Mouse (Mus musculus): ENCODE results near the gene Mex3d. TPM values are rescaled to one million over a fixed set of nuclear protein-coding genes. Genes with fewer than 3 reads are reported as not detected.
A peak's percentile ranks its signal among the peaks of the same experiment; 100 is the strongest.

Gene Mex3d
- total RNA-seq, 2 experiments from 2014 or later: 17.8 to 18.9 TPM

DNA sequence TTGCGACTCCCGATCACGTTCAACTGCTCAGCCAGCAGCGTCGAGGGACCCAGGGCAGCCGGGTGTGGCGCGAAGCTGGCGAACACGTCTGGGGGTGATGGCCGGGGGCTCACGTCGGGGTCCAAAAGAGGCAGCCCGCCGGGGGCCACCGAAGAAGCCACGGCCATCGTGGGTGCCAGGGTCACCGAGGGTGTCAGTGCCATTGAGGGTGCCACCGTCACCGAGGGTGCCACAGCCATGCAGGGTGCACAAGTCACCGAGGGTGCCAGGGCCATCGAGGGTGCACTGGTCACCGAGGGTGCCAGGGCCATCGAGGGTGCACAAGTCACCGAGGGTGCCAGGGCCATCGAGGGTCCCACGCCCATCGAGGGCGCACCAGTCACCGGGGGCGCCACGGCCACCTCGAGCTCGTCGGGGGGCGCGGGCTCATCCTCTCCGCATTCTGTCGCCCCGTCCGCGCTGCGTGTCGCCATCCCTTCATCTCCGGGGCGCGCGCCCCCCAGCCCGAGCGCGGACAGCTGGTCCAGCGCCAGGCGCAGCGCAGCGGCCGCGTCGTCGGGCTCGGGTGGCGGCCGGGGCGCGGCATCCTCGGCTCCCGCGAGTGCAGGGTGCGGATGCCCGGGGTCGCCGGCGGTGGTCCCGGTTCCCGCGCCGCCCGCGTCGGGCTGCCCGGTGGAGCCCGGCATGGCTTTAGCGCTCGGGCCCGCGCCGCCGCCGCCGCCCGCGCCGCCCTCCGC, 556 bp downstream of the Mex3d start:
- peak in 1 of 2 experiments; percentile 50 for DNase-seq (ENCODE audit: low spot score in 2 of 2)

DNA sequence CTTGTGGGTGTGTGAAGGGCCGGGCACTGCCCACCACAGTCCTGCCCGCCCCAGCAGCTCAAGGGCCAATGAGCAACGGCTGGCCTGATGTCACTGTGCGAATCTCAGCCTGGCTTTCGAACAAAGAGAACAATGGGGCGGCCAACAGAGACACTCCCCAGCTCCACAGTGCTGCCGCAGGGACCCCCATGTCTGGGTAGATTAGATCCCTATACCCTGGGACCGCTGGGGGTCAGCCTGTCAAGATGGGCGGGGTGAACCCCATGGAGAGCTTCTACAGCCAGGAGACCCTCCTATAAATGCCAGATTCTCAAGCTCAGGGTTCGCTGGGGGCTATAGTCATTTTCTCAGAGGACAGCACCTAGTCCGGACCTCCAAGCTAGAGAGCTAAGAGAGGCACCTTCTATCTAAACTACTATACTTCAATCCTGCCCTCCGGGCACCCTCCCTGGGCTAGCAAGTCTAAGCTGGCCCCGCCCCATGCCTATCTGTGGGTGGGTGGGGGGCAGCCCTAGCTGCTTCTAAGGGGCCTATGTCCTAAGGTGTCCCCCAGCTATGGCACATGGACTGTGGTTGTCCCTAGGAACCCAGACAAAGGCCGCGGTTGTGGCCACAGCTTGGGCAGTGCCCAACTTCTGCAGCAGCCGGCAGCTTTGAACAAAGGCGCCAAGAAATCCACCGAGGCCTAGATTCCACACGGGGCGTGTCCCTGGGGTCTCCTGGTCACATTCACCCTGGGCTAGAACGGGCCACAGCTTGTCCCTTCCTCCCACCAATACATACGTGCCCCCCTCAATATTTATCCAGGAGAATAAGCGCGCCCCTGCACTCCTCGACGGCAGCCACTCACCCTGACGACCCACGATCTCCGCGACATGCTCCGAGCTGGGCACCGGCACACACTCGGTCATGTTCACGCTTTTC, 1.4 kb downstream of the Mex3d start:
- DNase-seq (ENCODE audit: low spot score in 2 of 2): no peak

DNA sequence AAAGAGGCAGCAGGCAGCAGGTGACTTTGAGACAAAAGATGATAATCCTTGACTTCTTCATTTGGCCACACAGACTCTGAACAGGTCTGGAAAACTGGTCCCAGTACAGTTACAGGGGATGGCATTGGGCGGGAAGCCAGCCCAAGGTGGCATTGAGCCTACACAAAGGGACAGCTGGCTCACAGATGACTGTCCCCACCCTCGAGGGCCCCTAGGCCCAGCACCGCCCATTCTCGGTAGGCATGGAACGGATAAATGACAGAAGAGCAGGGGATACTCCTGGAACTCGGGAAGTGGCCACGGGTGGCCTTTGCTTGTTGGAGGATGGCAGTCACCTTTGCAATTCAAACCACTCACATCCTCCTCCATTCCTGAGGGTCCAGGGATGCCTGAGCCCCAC, 2.1 kb downstream of the Mex3d start:
- no peak for DNase-seq (ENCODE audit: low spot score in 2 of 2)

DNA sequence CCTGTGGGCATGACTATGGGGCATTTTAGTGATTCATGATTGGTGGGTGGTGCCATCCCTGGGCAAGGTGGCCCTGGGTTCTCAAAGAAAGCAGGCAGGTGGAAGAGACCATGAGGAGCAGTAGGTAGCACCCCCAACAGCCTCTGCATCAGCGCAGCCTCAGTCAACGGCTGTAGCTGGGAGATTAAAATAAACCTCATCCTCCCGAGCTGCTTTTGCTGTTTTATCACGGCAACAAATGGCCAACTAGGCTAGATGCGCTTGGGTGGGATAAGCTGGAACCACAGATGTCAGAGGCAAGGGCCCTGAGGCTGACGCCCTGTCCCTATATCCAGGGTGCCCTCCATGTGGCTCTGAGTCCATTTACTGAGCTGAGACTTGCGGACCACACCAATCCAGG, 2.8 kb downstream of the Mex3d start:
- no peak for DNase-seq (ENCODE audit: low spot score in 2 of 2)

DNA sequence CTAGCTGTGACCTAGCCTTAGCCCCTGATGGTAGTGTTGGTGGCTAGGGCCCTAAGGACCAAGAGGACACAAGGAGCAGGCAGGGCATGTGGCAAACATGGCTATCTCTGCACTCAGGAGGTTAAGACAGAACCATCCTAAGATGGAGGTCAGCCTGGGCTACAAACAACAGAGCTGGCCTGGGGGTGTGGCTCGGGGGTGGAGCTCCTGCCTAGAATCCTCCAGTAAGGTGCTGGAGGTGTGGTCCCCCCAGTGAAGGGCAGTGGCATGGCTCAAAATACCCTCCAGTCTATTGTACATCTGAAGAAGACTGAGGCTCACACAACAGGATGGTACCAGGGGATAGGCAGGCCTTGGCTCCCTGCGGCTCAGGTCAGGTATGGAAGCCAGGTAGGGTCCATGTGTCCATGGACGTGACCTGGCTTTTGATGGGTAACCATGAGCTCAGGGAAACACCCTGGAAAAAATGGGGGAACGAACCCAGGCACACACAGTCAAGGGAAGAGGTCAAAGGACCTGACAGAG, 3.3 kb downstream of the Mex3d start:
- DNase-seq (ENCODE audit: low spot score in 2 of 2): no peak

DNA sequence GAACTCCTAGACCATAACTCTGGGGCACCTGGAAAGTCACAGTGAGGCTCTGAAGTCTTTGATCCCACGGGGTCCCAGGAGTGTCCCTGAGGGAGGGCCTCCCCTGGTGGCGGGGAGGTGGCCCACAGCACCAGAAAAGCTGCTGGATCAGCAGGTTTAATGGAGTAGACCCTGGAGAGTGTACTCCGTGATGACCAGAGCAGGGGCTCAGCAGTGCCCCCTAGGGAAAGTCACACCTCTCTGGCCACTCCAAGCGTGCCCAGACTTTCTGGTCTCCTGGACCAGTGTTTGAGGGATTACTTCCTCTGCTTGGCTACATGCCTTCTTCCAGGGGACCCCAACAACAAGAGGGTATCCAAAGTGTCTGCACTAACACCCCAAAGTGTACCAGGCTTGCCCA, 4.0 kb downstream of the Mex3d start:
- no peak for DNase-seq (ENCODE audit: low spot score in 2 of 2)

DNA sequence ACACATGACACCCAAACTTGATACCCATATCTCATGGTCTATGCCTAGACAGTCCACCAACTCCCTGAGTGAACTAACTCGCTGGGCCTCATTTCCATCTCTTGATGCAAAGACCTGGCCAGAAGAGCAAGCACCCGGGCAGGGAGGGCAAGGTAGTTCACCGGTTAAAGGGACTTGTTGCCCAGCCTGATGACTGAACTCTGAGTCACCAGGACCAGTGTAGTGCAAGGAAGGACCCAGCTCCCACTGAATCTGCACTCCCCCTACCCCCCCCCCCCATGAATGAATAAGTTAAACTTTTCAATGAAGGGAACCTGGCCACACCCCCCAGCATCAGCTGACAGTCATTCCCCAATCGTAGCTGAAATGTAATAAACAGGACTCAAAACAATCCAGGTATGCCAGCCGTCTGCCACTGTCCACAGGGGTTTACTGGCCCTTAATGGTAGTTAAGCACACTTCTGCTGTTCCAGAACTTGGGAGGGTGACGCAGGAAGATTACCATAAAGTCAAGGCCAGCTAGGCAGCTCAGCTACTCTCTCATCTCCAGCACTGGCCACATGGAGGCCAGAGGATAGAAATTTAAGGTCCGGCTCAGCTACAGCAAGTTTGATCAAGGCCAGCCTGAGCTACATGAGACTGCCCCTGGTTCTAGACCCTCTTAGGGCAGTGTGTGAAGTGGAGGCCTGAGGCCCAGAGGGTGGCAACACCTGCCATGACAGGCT, 4.7 kb downstream of the Mex3d start:
- no peak for DNase-seq (ENCODE audit: low spot score in 2 of 2)

DNA sequence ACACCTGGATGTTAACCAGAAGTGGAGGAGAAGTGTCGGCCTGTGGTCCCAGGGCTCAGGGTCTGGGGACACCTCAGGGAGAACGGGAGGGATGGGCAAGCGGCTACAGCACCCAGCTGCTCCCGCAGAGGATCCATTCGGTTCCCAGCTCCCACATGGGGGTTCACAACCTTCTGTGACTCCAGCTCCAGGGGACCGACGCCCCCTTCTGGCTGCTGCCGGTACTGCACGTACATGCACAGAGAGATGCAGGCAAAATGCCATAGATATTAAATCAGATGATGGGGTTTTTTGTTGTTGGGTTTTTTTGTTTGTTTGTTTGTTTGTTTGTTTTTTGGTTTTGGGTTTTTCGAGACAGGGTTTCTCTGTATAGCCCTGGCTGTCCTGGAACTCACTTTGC, 9.7 kb downstream of the Mex3d start:
- no peak for DNase-seq (ENCODE audit: low spot score in 2 of 2)

DNA sequence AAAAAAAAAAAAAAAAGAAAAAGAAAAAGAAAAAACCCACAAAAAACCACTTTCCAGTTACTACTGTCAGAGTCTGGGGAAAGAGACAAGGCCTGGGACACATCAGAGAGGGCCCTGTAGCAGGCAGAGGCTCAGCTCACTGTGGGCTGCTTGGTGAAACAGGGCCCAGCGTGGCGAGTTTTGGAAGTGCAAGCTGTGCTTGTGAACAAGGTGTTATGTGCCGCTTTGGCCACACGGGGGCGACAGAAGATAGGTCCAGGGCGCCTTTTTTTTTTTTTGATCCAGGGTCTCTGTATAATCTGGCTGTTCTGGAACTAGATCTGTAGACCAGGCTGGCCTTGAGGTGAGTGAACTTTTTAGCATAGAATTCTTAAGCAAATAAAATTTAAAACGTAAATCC, 11.3 kb downstream of the Mex3d start:
- peak; percentile 90 to 93 for DNase-seq (ENCODE audit: low spot score in 2 of 2)

DNA sequence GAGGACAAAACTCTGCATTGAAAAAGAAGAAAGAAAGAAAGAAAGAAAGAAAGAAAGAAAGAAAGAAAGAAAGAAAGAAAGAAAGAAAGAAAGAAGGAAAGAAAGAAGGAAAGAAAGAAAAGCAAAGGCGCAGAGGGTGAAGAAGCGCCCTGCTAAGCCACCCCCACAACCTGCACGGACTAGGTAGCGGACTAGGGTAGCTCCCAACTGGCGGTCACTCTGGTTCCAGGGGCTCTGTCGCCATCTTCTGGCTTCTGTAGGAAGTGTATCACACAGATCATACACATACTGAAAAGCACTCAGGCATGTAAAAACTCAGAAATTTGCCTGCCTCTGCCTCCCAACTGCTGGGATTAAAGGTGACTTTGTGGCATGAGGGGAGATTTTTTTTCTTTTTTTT, 13.4 kb downstream of the Mex3d start:
- peak in 1 of 2 experiments; percentile 68 for DNase-seq (ENCODE audit: low spot score in 2 of 2)

DNA sequence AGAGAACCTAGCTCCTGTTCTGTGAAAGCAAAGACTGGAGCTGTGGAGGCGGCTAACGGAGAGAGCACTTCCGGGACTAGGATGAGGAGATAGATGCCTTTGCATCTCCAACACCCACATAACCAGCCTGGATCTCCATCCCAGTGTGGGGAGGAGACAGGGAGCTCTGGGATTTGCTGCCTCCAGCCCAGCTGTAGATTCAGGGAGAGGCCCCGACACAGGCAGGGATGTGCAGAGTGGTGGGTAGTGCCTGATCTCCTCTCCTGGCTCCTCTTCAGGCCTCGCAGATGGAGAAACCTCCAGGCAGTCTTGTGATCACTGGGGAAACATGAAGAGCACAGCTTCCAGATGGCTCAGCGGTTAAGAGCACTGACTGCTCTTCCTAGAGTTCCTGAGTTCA, 14.8 kb downstream of the Mex3d start:
- DNase-seq (ENCODE audit: low spot score in 2 of 2): no peak

DNA sequence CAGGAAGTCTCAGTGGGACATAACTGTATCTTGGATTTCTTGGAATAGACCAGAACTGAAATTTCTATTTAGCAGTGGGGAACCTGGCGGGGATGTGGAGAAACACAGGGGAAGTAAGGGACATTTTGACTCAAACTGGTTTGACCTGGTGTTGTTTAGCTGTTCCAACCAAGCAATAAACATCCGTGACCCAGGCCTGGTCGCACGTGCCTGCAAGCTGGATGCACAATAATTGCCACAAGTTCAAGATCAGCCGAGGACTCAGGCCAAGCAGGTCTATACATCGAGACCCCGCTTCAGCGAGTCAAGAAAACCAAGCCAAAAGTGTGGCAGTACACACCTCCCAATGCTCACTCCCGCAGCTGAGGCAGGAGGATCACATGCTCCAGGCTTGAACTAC, 15.5 kb downstream of the Mex3d start:
- no peak for DNase-seq (ENCODE audit: low spot score in 2 of 2)

DNA sequence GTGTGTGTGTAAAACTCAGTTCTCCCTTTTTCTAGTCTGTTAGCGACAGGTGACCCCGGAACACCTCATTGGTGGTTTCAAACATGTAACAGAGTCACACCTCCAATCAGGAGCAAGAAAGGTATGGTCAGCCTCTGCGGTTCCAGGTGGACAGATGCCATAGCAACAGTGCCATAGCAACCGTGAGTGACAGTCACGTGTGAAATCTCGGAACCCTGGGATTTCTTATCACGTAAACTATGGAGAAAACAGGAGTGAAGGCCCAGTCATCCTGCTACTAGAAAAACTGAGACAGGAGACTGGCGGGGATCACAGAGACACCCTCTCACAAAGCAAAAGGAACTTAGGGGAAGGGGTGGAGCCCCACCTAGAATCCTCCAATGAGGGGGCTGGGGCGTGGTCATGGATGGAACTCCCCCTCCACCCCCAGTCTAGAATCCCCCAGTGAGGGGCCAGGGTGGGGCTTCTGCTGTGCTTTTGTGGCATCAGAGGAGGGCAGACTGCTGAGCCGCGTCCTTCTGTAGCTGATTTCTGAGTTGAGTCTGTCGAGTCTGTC, 16.0 kb downstream of the Mex3d start:
- DNase-seq (ENCODE audit: low spot score in 2 of 2): no peak

DNA sequence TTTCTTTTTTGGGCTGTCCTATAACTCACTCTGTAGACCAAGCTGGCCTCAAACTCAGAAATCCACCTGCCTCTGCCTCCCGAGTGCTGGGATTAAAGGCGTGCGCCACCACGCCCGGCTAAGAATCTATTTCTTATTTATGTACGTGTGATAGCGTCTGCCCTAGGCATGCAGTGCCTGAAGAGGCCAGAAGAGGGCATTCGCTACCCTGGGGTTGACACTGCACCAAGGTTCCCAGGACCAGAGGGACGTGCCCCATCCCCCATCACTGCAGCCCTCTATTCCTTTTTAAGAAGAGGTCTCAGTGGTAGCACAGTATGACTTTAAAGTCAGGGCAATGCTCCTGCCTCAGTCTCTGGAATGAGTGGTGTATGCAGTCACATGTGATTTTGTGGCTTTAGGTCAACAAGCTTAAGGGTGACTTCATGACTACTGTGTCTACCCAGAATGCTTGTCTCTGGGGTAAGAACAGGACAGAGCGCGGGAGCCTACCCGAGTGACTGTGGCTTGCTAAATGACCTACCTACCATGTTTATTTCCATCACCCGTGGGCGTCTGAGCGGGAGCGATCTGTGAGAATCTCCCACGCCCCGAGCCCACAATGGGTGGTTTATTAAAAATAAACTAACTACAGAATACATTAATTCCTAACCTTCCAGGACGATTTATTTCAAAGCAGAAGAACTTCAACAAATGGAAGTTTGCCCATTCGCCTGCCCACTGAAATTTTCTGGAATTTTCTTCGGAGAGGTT, 17.3 kb downstream of the Mex3d start:
- no peak for DNase-seq (ENCODE audit: low spot score in 2 of 2)

DNA sequence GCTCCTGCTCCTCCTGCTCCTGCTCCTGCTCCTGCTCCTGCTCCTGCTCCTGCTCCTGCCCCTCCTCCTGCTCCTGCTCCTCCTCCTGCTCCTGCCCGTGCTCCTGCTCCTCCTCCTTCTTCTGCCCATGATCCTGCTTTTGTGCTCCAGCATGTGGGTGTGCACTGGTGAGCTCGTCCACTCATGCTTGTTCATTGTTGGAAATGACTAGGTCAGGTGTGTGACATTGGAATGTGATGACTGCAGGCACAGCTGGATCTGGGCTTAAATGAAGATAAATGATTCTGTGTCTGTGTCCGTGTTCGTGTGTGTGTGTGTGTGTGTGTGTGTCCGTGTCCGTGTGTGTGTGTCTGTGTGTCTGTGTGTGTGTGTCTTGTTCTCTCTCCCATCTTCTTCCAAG, 19.1 kb downstream of the Mex3d start:
- no peak for DNase-seq (ENCODE audit: low spot score in 2 of 2)

DNA sequence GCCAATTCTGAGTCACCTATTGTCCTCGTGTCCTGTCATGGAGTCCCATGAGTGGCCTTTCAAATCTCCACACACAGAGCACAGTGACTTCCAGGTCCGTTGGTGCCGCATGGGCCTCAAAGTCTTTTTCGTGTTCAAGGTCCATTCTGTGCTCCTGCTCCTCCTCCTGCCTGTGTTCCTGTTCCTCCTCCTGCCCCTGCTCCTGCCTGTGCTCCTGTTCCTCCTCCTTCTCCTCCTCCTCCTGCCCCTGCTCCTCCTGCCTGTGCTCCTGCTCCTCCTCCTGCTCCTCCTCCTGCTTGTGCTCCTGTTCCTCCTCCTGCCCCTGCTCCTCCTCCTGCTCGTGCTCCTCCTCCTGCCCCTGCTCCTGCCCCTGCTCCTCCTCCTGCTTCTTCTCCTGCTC, 19.5 kb downstream of the Mex3d start:
- DNase-seq (ENCODE audit: low spot score in 2 of 2): no peak

DNA sequence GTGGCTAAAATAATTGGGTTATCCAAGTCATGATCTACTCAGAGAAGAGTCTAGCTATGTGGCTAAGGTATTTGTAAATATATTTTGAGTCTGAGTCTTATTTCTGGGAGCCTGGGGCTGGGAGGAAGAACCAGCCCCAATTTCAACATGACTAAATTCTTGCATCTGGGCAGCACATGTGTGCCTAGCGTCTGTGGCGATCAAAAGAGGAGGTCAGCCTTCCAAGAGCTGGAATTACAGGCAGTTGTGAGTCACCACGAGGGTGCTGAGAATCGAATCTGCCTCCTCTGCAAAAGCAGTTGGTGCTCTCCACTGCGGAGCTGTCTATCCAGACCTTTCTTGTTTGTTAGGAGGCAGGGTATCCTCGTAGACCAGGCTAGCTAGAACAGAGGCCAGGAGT, 21.7 kb downstream of the Mex3d start:
- DNase-seq (ENCODE audit: low spot score in 2 of 2): no peak

DNA sequence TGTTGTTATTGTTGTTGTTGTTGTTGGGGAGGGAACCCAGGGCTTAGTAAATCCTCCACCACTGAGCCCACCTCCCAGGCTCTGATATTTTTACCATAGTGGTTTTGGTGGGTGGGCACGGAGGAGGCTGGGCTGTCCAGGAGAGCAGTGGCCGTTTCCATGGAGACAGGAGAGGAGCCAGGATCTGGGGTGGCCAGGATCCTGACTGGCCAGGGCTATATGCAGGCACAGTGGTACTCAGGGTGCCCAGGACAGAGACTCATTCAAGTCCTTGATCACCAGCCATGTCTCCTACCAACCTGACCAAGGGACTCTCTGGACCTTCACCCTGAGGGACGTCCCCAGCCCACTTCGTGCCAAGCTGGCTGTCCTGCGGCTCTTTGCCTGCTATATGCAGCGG, 23.7 kb downstream of the Mex3d start:
- no peak for DNase-seq (ENCODE audit: low spot score in 2 of 2)

DNA sequence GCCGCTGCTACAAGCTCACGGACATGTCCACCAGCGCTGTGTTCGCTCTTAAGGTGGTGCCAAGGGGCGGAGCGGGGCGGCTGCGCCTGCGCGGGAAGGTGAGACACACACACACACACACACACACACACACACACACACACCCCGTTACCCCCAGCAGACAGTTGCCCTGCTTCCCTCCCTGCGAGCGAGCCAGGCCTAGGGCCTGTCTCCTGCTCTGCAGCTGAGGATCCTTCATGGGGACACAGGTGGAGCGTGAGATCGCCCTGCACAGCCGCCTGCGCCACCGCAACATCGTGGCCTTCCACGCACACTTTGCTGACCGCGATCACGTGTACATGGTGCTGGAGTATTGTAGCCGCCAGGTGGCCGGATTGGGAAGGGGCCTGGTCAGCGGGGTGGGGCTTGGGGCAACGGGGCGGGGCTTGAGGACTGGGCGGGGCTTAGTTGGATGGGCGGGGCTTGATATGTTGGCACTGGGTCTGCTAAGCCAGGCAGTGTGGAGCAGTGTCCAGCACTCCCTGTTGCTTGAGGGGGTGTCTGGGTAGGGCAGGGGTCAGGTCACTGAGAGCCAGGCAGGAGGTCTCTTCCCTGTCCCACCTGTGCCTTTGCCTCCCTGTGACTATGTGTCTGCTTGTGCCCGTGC, 29.3 kb downstream of the Mex3d start:
- DNase-seq (ENCODE audit: low spot score in 2 of 2): no peak

DNA sequence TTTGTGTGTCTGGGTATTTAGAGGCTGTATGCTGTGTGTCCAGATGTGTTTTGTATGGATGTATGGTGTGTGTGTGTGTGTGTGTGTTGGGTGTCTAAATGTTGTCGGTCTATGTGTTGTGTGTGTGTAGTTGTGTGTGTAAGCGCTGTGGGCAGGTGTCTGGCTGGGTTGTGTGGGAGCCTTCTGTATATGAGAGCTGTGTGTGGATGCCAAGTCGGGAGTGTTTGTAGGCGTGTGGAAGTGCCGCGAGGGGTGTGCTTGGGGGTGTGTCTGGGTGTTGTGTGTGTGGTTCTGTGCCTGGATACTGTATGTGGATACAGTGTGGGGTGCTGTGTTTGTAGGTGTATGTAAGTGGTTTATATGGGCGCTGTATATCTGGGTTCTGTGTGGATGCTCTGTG, 30.1 kb downstream of the Mex3d start:
- no peak for DNase-seq (ENCODE audit: low spot score in 2 of 2)
